Mouse (Mus musculus) lung, postnatal 36 days (tissue): ENCODE results near the gene Usp33.
"Not testable (repeated sequence)": the region's sequence is repeated elsewhere in the genome, so short reads cannot be mapped to it uniquely, and the experiment has no call there.

Experiments
- DNase-seq: peaks from one replicate; pipeline ENCODE4 v3.0.0; 2022; ENCODE audit warnings: mixed read lengths

The Usp33 gene

DNA sequence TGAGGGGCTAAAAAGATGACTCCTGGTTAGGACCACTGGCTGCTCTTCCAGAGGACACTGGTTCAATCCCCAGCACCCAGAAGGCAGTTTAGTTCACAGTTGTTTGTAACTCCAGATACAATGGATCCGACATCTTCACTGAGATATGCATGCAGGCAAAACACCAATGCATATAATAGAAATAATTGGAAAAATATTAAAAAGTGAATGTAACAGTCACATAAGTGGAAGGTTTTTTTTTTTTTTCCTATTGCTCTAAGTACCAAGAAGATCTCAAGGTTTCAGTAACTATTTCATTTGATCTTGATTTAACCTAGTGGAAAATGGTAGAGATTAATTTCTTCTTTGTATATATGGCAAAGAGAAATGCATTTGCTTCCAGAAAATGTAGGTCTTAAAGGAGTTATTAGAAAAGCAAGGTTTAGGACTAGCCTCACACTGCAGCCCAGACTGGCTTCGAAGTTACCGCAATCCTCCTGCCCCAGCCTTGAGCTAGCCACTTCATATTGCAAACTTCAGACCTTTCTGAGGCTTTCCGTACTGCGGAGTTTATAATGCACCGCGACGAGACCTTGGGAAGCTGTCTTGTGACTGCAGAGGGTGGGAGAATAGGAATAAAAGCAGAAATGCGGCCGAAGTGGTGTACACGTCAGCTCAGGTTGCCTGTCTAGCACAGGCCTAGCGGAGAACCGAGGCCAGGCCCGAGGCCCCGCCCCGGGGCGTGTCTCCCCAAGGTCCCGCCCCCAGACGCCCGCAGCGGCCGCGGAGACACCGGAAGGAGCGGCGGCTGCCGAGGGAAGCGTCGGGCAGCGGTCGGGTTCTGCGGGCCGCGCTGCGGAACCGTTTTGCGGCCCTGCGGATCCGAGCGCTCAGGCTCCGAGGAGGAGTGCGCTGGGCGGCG is at the start of gene Usp33:
Gene Usp33, plus strand, starts transcription at position 747 of the 901 bp plus-strand sequence.
- peak; percentile 95 for DNase-seq

DNA sequence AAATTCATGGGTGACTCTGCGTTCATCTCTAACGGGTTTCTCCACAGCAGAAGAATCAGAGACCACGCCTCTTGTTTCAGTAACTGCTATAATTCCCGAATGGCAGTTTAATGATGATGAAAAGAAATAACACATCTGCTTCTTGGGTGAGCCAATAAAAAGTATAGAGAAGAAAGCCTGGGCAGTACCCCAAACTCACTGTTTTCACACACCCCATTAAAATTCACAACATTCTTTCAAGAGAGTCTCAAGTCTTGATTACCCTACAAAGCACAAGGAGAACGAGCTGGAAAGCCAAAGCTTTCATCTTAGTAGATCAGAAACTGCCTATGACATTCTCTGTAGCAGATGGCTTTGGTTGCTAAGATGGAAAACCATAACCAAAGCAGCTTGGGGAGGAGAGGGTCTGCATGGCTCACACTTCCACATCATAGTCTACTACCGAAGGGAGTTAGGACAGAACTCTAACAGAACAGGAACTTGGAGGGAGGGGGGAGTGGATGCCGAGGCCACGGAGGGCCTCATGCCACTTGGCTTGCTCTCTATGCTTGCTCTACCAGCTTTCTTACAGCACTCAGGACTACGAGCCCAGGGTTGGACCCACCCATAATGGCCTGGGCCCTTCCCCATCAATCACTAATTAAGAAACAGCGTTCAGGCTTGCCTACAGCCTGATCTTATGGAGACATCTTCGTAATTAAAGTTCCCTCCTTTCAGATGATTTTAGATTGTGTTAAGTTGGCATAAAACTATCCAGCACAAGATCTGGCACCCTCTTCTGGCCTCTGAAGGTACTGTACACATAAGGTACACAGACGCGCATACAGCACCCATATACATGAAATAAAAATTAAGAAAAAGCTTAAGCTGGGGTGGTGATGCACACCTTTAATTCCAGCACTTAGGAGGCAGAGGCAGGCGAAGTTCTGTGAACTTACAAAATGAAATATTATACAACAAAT is 45.6 kb upstream of the Usp33 start:
- no peak for DNase-seq

DNA sequence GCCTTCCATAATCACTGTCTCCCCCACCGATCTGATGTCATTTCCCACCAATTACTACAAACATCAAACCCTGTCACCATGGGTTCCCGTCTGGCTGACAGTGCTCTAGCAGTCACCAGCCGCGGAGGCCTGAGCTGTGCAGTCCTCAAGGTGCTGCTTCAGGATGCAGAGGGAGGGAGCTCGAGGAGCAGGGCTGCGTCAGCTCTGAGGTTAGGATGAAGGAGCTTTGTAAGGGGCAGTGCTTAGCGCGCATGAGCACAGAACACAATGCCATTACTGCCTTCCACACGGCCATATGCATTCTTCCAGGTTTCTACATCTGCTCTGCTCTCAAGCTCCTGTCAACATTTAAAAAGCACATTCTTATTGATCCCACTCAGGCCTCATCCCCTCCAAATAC is 43.3 kb upstream of the Usp33 start:
- DNase-seq: no peak

DNA sequence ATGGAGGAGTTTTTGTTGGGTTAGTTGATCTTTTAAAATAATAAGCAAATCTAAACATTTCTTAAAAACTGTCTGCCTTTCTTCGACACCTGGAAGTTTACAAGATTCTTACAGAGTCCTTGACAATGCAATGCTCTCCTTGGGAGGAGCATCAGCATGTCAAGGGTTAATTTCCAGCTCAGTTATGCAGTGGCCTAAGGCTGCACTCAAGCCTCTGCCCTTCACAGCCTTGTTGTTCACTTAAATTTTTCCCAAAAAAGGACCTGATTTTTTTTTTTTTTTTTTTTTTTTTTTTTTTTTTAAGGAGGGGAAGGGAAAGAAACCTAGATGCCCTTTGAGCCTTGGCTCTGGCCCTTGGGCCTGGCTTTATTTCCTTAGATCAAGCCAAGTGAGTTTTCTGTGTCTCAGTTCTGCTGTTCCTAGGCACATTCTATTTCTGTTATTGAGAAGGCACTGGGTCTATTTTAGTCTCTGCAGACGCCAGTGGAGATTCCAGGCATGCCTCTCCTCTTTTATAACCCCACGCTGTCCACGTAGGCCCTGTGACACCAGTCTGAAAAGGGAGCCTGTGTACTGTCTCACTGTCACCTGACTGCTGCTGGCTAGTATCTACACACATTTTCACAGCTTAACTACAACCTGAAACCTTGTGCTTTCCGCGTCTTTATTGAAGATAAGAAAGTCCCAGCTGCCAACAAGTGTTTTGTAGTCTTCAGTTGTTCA is 42.0 kb upstream of the Usp33 start:
- peak; percentile 49 for DNase-seq

DNA sequence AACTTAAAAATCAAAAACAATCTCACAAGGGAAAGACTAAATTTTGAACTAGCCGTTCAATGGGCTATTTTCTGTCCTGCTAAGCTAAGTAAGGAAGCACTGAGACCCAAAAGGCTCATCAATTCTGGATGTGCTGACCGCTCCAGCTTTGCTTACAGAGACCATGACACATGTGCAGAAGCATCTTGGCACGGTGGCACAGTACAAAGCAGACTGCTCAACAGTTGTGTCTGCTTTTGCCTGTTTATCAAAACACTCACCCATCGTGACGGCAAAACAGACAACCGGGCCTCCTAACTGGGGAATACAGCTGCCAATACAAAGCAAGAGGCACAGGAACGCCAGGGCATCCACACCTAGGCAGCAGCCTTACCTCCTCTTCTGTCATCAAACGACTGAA is 41.2 kb upstream of the Usp33 start:
- DNase-seq: peak; percentile 29

DNA sequence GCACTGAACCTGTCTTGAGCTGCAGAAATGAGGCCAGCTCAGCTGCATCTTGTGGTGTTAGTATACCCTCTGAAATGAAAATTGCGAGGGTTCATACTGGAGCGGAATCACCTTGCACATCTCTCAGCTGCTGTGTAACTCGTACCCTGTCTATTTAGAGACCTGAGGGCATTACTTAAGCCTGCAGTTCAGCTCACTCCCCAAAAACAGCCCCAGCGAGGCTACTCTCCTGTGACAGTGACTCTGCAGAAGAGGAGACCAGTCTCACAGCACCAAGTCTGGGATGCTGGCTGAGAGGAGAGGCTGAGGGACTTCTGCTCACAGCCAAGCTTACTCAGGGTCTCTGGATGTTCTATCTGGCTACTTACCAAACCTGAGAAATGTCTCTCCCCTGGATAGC is 40.3 kb upstream of the Usp33 start:
- no peak for DNase-seq

DNA sequence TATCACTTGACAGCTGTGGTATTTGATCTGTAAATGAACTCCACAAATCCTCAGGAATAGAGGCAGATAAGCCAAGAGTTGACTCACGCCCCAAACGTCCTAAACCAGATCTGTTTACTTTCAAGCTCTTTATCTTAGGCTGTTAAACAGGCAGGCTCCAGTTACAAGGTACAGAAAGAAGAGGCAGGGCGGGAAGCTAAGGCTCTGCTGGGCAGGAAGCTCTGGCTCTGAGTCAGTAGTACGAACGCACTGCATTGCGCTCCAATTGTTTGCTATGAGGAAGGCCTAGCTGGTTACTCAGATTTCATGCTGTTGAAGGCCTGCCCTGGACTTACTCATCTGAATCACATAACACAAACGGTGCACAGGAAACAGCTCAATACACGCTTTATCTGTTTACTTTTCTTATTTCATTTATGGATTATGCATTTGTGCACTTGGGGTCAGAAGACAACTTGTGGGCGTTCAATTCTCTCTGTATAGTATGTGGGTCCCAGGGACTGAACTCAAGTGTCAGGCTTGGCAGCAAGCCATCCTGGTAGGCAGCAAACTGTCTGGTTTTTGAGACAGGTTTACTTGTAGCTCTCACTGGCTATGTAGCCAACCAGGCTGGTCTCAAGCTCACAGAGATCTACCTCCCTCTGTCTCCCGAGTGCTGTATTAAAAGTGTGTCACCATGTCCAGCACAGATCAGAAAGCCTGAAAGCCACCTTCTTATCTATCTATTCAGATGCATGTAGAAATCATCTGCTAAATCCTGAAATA is 37.6 kb upstream of the Usp33 start:
- DNase-seq: peak; percentile 68

DNA sequence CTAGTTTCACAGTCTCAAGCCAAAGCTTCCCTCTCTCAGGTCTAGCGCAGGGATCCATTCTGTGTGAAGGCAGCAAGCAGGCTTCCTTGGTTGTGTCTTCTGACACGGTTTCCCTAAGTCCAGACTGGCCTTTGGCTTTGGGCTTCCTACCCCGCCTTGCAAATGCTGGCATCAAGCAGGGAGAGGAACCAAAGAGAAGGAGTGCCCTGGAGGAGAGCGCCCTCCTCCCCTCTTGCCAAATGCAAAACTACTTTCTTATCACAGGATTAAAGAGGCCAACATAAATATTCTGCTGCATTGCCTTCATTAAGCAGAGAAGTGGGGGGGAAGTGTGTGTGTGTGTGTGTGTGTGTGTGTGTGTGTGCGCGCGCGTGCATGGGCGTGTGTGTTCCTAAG is 37.0 kb upstream of the Usp33 start:
- DNase-seq: no peak

DNA sequence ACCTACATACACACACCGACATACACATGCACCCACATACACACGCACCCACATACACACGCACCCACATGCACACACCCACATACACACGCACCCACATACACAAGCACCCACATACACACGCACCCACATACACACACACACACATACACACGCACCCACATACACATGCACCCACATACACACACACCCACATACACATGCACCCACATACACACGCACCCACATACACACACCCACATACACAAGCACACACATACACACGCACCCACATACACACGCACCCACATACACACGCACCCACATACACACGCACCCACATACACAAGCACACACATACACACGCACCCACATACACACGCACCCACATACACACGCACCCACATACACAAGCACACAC is 31.6 kb upstream of the Usp33 start:
- DNase-seq: not testable (repeated sequence)

DNA sequence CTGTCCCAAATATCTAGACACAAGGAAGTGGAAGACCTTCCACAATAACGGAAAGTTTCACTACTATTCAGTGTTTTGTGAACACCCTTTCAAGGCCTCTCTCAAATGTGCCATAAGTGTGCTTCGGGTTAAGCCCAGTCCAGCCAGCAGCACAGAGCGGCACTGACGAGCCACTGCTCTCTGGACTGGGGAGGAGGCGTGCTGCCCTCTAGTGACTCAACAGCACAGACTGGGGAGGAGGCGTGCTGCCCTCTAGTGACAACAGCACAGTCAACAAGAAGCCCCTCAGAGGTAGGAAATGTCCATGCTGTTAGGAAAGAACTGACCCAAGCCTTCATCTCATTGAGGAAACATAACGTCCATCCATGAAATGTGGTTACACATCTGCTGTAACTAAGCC is 30.7 kb upstream of the Usp33 start:
- DNase-seq: peak; percentile 93

DNA sequence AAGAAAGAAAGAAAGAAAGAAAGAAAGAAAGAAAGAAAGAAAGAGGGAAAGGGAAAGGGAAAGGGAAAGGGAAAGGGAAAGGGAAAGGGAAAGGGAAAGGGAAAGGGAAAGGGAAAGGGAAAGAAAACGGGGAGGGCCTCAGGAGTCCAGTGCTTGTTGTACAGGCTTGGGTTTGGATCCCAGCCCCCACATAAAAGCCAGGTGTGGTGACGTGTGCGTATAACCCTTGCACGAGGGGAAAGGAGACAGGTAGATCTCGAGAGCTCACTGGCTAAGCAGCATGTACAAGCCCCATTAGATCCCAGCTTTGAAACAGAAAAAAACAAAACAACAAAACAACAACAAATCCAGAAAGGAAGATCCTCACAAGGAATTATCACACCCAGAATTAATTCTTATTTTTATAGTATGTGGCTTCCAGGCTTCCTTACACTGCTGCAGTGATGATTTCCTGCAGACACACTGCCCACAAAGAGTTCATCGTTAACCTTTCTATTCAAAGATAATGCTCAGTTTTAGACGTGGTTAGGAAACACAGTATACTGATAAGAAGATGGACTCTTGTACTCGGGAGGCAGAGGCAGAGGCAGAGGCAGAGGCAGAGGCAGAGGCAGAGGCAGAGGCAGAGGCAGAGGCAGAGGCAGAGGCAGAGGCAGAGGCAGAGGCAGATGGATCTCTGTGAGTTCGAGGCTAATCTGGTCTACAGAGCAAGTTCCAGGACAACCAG is 29.7 kb upstream of the Usp33 start:
- not testable (repeated sequence) for DNase-seq

DNA sequence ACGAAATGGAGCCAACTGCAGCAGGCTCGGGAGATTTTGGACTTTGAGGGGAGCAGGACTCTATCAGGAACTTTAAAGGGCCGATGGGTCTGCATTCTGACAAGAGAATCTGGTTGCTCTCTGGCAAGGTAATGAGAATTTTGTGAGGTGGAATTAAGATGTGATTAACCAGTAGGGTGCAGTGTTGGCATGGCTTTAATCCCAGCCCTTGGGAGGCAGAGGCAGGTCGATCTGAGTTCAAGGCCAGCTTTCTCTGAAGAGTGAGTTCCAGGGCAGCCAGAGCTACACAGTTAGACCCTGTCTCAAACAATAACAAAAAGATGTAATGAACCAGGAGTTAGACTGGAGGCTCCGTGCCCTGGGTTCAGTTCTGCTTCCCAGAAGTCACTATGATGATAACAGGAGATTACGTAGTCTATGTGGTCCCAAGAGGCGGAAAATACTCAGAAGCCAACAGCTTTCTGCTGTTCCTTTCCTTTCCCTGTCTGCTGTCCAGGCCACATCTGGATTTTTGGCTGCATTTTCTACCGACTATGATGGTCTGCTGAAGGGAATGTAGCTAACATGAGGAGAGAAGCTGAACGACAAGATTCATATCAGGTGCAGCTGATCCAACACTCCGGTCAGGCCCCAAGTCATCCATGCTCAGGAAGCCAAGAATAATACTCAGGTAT is 25.2 kb upstream of the Usp33 start:
- no peak for DNase-seq

DNA sequence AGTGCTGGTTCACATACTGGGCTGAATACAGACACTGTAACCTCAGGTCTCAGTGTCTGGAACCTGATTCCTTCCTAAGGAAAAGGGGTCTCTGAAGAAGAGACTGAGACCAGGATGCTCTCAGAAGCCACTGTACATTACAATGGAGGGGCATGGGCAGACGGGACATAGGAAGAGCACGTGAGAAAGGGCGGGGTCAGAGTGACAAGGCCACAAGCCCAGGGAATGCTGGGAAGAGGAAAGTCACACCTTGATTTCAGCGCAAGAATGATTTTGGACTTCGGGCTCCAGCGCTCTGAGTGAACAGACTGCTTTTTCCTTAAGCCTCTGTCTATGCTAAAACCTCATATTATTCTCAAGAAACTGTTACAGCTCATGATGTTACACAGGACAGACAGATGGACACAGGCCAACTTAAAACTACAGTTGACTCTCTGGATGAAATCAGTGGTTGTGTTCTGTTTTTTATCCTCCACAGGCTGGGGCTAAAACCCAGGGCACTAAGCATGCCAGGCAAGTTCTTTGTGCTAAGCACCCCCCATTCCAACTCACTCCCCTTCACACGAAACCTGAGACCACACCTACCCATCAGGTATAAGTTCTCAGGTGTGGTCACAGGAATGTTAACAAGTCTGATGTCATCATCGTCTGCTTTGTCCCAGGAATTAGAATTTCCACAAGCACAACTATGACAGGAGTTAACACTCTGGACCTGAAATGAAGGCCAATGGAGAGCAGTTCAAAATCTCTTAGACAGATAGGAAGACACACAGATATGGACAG is 24.3 kb upstream of the Usp33 start:
- DNase-seq: peak; percentile 37

DNA sequence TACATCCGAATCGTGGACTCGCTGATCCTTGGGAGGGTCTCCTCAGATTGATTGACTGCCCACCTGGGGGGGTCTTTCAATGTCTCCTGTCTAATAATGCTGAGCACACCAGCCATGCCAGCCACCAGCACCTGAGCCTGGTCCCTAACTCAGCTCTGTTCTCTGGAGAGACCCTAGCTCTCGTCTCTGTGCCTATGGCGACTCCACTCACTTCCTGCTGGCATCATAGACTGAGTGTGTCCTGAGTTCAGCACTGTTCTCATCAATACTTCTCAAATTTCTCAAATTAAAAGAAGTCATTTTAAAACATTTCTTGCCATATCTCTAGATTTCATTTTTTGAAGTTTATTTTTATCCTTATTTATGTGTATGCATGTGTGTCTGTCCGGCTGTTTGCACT is 14.2 kb upstream of the Usp33 start:
- no peak for DNase-seq

DNA sequence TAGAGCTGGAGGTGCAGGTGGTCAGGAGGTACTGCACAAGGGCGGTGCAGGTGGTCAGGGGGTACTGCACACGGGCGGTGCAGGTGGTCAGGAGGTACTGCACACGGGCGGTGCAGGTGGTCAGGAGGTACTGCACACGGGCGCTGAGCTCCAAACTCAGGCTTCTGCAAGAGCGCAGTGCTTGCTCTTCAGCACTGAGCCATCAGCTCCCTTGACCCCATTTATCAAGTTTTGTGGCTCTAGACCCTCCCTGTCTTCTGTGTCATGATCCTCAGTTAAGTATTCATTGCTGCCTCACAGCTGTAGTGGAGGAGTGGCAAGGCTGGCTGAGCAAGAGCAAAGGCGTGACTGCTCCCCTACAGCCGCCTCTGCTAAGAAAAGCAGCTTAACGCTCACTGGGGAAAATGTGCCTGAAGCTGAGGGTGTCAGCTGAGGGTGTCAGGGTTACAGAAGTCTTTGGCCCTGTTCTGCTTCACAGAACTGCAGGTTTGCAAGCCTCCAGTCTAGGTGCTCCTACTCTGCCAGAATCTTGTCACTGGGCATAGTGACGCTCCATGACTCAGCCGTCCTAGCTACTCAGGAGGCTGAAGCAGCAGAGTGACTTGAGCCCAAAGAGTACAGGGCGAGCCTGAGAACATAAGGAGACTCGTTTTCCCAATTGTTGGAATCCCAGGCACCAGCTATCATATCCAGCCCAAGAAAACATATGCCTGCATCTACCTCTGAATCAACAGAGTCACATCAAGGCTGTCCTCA is 13.6 kb upstream of the Usp33 start:
- no peak for DNase-seq

DNA sequence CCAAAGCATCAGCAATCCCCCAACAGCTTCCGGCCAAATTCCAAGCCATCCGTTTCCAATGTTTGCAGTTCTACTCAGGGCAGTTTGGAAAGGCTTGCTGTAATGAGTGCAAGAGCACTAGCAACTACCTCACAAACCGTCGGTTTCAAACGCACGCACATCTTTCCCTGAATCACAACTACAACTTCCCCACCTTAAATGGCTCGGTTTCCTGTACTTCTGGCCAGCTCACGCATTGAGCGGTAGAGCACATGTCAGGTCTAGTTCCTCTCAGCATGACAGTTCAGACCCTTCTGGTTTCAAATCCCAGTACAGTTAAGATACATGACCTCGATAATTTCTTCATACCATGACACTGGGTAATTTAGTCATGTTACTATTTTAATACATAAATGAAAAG is 12.6 kb upstream of the Usp33 start:
- DNase-seq: no peak

DNA sequence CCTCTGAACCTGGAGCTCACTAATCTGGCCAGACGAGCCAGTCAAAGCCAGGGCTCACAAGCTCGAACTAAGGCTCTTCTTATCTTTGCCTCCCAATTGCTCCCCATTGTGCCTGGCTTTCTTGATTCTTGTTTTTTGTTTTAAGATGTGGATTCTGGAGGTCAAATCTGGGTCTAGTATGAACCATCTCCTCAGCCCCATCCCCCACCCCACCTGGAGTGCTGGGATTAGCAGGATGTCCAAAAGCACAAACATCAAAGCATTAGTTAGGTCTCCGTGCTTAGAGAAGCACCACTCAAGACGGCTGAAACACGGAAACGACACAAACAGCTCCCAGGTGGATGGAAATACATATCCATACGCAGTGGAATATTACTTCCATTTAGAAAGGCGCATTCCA is 10.2 kb upstream of the Usp33 start:
- DNase-seq: no peak

DNA sequence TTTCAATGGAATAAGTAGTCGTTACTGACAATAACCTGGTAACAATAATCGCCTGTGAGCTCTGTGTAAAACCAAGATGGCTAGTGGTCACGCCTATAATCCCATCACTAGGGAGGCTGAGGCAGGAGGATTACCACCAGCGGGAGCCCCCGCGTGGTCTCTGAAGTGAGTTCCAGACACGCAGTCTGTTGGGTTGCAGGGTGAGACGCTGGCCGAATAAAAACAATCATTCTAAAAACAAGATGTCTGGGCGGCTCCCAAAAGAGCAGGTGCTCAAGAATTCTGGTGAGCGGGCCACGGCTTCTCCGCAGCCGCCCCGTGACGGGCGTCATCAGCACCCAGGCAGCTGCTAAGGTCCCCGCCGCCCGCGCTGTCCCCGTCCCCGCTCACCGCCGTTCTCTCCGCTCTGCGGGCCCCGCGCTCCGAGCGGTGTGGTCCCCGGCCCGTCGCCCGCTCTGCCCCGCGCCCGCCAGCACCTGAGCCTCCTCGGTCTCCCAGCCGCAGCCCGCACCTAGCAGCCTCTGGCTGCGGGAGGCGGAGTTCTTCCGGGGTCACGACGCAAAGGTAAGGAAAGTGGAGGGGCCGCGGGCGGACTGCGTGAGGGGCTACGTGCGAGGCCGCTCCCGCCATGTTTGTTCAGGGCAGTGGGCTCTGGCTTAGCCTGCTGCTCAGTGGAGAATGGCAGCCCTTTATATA is 6.3 kb upstream of the Usp33 start, which contains the start of gene Miga1:
Gene Miga1, minus strand, starts transcription at position 546 of the 696 bp plus-strand sequence.
- peak; percentile 67 for DNase-seq
